Mouse (Mus musculus) CD4-positive, CD25-positive, alpha-beta regulatory T cell, adult 2 months (primary cell): ENCODE results near the gene Efhc1.

Experiments used
- DNase-seq: peaks from one replicate; pipeline ENCODE4 v3.0.0-alpha.2; 2012; ENCODE audit warnings: low read depth, low spot score

Gene Efhc1

DNA sequence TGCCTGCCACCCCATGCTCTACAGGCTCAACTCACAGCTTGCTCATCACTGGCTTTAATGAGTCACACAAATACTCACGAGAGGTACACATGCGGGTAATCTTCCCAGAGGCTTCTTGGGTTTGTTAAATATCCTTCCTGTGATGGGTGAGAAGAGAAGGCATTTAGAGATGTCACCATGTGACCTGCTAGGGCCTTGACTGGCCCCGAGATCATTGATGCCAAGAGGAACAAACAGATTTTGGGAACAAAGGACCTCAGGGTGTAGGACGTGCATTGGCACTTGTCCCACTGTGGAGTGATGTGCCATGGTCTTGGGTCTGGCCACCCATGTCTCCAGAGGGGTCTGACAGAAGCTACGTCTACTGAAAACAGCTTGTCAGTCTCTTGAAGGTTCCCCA lies 55.3 kb downstream of the Efhc1 start:
- no peak for DNase-seq

DNA sequence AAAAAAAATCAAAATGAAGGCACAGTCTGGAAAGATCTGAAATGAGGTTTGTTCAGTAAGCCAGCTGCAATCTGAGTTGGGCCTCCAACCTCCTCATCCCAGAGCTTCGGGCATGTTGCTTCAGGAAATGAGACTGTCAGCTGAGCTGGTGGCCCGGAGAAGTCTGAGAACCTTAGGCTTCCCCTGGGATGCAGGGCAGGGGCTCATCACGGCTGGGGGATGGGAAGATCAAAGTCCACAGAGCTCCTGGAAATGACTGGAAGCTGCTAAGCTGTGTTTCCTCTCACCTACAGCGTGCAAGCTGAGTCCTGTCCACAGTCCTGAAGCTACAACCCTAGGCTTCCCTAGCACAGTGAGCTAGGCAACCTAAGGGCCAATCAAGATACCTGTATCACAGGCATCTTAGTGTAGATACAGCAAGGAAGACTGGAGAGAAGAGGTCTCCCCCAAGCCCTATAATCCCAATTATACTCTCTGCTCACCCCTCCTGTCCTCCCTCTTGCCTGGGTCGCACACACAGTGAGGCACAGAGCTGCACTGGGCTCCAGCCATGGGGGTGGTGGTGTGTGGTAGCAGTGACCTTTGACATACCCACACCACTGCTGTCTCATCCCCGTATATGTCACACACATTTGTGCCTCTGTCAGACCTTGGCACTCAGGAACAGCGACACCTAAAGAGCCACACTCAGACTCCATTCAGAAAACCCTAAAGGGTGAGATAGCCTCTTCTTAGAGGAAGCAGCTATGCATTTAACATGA lies 56.7 kb downstream of the Efhc1 start:
- DNase-seq: no peak

DNA sequence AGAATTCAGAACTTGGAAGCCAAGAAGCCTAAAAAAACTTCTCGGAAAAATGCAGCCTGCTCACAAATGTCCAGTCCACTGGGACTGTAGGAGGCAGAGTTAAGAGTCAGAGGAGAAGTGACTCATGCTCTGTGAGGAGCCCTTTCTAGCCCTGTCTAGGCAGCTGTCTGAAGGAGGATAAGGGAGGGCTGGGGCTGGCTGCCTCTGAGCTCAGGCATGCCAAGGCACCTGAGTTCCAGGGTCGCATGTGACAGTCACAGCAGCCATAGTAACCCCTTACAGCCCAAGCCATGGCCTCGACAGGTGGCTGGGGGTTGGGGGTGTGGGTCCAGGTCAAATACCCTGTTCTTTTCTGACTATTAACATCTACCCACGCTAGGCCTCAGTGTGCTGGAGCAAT lies 57.5 kb downstream of the Efhc1 start:
- no peak for DNase-seq

DNA sequence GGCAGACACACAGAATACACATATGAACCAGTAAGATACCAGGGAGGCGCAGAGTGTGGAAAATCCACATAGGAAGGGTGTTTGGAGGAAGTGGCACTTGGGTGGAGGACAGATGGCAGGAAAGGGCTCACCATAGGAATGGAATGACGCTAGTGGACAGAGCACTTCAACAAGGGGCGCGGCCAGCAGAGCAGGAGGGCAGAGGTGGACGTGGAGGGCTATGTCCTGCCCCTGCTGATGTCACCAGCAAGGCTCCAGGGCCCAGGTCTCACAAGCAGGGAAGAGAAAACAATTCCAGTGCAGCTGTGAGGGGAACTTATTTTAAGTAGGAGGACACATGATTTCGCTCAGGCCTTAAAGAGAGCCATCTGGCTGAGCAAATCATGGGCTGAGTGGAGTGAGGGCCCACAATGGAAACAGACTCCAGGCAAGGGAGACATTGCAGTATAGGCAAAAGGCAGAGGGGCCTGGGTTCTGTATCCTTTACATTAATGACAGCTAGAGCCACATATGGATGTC lies 58.9 kb downstream of the Efhc1 start:
- DNase-seq: no peak

DNA sequence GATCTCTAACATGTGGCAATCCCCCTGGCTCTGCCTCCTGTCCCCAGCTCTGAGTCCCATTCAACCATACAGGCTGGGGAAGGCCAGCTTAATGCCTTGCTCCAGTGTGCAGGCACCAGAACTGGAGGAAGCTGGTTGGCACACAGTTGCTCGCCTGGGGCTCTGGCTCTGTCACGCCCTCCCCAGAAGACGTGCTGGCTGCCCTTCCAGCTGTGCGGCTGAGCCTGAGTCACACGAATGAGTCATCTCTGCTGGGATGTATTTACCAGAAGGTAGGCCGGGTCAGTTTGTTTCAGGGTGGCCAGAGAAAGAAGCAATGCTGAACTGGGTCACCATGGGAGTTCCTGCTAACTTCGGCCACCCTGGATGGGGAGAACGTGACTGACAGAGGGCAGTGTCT lies 63.0 kb downstream of the Efhc1 start:
- no peak for DNase-seq

DNA sequence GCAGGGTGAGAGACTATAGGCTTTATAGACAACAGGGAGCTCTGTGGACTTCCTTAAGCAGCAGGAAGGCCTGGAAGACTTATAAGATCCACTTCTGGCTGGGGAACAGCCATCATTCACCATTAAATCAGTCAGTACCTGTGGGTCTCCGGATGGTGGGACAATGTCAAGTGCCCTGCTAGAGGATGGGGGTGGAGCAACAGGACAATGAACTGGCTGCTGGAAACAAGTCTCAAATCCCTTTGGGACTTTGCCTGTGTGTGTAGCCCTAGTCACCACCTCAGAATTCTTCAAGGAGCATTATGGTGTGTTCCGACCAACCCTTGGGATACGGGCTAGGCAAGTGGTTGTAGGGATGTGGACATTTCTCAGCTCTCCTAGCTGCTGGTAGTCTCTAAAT lies 71.7 kb downstream of the Efhc1 start:
- DNase-seq: no peak

DNA sequence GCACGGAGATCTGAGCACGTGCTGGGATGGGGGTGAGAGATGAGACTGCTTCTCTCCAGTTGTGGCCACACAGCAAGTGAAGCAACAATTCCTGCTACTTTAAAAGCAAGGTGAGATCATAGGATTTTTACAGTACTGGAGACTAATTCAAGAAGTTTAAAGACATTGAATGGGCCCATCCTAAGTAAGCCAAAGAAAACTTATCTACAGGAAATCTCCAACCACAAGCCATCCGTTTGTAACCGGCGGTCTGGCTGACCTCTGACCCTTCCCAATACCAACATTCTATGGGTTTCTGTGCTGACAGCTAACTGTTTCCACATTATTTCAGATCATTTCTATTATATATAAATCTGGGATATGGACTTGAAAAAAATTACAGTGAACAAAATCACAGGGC lies 73.8 kb downstream of the Efhc1 start:
- DNase-seq: no peak

DNA sequence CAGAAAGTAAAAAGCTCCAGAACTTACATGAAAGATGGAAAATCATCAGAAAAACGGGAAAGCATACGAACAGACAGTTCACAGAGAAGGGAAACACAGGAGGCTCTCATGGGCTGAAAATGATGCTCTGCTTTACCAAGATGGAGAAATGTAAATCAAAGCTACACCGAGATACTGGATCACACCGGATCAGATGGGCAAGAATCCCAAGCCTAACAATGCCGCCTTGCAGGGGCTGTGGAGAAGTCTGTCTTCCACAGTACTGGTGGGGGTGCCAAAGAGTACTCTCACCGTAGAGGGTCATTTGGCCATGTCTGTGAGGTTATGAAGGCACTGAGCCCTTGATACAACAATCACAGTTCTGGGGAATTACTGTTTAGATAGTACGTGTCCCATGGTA lies 75.1 kb downstream of the Efhc1 start:
- DNase-seq: no peak

DNA sequence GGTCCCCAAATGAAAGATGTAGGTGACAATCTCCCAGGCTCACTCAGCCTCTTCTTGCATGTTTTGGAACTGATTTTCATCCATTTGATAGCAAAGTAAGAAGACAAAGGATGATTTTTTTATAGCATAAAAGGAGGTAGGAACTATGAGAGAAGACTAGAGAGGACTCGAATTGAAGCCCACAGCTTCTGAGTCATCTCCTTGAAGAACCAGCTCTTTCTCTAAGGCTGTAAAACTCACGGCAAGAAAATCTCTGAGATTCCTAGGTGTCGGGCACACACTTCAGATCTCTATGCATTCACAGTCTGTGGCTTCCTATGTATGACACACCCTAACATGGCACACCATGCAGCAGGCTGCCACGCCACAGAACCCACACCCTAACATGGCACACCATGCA lies 77.6 kb downstream of the Efhc1 start:
- peak; percentile 9 for DNase-seq

DNA sequence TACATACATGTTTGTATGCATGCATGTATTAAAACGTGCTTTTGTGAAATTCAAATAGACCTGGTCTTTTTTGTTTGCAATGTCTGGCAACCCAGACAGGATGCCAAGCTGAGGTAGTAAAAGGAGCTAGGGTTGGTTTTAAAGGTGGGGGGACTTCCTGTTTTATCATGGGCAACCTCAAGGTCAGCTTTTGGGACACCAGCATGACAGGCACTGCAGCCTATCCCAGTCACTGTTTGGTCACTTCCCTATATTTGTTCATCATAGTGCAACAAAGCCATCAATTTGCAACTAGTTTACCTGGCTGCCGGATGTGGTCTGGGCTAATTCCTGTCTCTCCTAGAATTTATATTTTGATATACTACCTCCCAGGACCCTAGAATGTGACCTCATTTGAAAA lies 80.2 kb downstream of the Efhc1 start:
- no peak for DNase-seq

DNA sequence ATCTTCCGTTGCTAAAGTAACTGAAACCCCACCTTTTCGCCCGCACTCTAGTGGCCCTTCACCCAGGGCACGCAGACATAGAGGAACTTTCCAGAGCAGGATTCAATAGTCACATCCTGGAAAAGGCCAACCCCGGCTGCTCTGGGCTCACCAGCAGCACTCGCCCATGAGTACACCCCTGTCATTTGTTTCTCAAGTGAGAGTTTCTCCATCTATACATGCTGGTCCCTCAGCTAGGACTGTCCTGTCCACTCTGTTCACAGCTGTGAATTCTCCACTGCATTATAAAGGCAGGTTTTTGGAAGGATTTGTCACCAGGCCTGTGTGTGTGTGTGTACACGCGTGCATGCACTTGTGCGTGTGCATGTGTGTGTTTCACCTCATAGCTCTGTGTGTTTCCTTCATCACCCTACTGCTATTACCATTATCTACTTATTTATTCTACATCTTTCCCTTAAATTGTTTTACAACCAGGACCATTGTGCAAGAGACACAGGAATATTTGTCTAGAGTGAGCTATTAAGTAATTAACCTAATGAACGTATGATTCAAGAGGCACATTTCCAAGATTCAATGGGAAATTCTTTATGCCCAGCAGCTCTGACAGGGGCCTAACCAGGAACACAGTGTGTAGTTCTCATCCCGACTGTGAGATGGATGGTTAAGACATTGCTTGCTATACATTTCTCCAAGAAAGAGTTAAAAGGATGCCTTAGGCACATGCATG lies 81.8 kb downstream of the Efhc1 start:
- DNase-seq: no peak

DNA sequence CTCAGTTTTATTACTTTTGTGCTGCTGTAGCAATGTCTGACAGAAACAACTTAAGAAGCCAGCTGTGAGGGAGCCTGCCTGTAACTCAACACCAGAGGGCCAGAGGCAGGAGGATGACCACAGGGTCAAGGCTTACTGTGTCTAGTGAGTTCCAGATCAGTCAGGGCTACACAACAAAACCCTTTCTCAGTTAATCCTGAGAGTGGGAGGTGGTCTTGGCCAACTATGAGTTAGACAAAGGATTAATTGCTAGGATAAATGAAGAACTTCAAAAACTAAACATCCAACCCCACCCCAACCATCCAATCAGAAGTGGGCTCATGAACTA lies 82.3 kb downstream of the Efhc1 start:
- DNase-seq: no peak

DNA sequence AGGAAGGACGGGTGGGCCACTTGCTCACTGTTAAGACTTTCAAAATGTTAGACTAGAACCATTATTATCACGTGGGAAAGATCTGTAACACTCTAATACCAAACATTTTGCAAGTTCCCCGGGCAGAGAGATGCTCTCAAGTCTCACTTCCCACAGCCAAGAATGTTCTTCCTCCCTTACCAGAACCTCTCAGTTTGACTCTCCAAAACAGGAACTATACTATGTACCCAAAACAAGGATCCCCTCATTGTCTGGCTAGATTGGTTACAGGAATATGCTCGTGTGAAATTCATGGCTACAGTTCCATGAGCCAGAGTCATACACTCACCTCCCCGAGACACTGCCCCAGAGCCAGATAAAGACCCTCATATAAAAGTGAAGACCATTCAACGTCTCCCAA lies 84.5 kb downstream of the Efhc1 start:
- no peak for DNase-seq

DNA sequence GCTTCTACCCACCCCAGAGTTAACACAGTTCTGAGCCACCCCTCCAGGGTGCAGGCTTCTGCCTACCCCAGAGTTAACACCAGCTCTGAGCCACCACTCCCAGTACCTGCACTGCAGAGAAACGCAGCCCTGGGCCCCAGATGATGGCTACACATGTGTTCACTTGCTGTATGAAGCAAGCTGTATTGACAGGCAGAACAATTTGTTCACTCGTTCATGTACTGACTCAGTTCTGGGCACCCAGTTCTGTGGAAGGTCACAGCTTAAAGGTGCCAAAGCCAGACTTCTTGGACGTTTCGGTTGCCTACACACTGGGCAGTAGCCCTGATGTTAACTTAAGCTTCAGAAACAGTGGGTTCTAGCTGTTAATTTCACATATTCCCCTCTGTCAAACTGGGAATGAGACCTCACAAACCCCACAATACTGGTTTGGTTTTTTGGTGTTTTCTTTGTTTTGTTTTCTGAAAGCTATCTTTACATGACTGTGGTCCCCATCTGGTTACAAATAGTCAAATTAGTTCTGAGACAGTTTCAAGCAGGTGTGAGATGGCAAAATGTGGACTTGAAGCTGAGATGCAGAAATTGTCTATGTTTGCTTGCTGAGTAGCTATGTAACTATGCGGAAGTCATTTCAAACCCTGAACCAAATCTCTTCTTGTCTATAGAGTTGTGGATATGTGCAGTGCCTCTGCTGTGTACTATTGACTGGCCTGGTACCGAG lies 86.6 kb downstream of the Efhc1 start:
- DNase-seq: no peak

DNA sequence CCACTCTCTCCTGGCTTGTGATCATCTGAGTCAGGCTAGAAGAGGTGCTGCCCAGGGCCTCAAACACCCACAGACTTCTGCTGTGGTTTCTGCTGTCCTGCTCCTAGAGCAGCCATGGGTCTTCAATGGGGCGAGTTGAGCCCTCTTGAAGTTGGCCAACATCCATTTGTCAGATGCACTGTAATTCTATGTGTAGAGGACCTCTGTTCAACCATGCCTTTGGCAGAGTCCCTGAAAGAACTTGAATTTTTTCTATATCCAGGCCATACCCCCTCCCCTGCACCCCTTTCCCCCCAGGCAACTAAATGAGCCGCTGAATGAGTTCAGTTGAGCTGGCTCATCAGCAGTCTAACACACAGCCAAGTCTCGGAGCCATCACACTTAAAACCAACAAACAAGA lies 88.1 kb downstream of the Efhc1 start:
- no peak for DNase-seq

DNA sequence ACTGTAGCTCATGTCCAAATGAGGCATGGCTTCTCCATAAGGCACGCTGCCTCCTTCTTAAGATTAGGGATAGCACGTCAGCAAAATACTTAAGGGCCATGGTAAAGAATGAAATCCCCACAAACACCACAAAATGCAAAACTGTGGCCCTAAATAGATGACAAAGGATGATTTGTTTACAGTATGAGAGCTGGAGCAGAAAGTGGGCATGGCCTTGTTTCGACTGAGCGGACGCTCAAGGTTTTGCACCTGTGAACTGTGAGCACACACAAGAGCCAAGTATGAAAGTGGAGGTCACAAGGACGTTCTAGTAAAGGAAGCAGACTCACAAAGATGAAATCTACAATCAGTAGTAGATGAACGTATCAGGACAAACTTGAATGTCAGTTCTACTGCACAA lies 88.7 kb downstream of the Efhc1 start:
- no peak for DNase-seq
